Mouse (Mus musculus): ENCODE measurements around the gene Plcxd2. TPM values are rescaled to one million over a fixed set of nuclear protein-coding genes. Genes with fewer than 3 reads are reported as not detected.

Gene Plcxd2
- polyA plus RNA-seq, 1 experiment from 2014 or later, result 0.74 TPM

GRCm38 (mm10) chr16:45956390-45956950 is 53.5 kb downstream of the Plcxd2 start:
- Histone ChIP-seq H3K4me3 (no peak overlapping the region), H3K27me3 (replicated peaks) (no peaks in the 10 kb centered on the region), H3K9ac (no peak overlapping the region), H3K4me1 (replicated peaks) (0 out of 2 replicates have a peak, but pooled peaks cover 3% of the 10 kb centered on the region), H3K9me3 (replicated peaks) (no peaks in the 10 kb centered on the region), H3K36me3 (no peaks in the 10 kb centered on the region), H3K27ac (ENCODE audit: poor library complexity, severe bottlenecking) (no peak overlapping the region), H3K4me2 (no peak overlapping the region)
- 64% methylated on average over 4 of the region's 4 CpGs for WGBS
- ATAC-seq (ENCODE audit: insufficient number of reproducible peaks, low FRiP score), result no peak

- Histone ChIP-seq H3K27ac (ENCODE audit: poor library complexity, severe bottlenecking) (no peak within 1 kb of the TSS), H3K9ac (no peak within 1 kb of the TSS; the same call in 1 of the 2 replicates), H3K4me2 (no peak within 1 kb of the TSS), H3K4me1 (replicated peaks) (0 out of 2 replicates have a peak, but pooled peaks cover 3% of the 10 kb centered on the region), H3K9me3 (replicated peaks) (no peaks in the 10 kb centered on the region), H3K36me3 (no peaks in the 10 kb centered on the region), H3K27me3 (replicated peaks) (no peaks in the 10 kb centered on the region), H3K4me3 (no peak within 1 kb of the TSS)
- no peak for ATAC-seq (ENCODE audit: insufficient number of reproducible peaks, low FRiP score)
- WGBS, result 41% methylated on average over 4 of the region's 4 CpGs
Observed at GRCm38 (mm10) chr16:45953394-45953793, 56.6 kb downstream of the Plcxd2 start, which contains the start of gene Phldb2. TSS of gene Phldb2 (minus strand) at chr16:45953598.

GRCm38 (mm10) chr16:45952501-45952900 is 57.5 kb downstream of the Plcxd2 start:
- H3K27ac ChIP-seq (ENCODE audit: poor library complexity, severe bottlenecking), result no peak overlapping the region
- no peak overlapping the region for H3K9ac ChIP-seq
- H3K4me3 ChIP-seq, result no peak overlapping the region
- no peak for ATAC-seq (ENCODE audit: insufficient number of reproducible peaks, low FRiP score)
- no peaks in the 10 kb centered on the region for H3K36me3 ChIP-seq
- H3K27me3 ChIP-seq (replicated peaks), result no peaks in the 10 kb centered on the region
- H3K4me1 ChIP-seq (replicated peaks), result 0 out of 2 replicates have a peak, but pooled peaks cover 3% of the 10 kb centered on the region
- H3K9me3 ChIP-seq (replicated peaks), result no peaks in the 10 kb centered on the region
- WGBS, result 47% methylated on average over 5 of the region's 5 CpGs
- no peak overlapping the region for H3K4me2 ChIP-seq

- ATAC-seq (ENCODE audit: insufficient number of reproducible peaks, low FRiP score), result no peak
- H3K4me3 ChIP-seq, result no peak overlapping the region
- H3K9ac ChIP-seq, result no peak overlapping the region
- 0 out of 2 replicates have a peak, but pooled peaks cover 3% of the 10 kb centered on the region for H3K4me1 ChIP-seq (replicated peaks)
- WGBS, result 68% methylated on average over 2 of the region's 2 CpGs
- no peaks in the 10 kb centered on the region for H3K36me3 ChIP-seq
- H3K4me2 ChIP-seq, result no peak overlapping the region
- H3K27me3 ChIP-seq (replicated peaks), result no peaks in the 10 kb centered on the region
- no peaks in the 10 kb centered on the region for H3K9me3 ChIP-seq (replicated peaks)
- H3K27ac ChIP-seq (ENCODE audit: poor library complexity, severe bottlenecking), result no peak overlapping the region
Observed at GRCm38 (mm10) chr16:45952035-45952434, 58.0 kb downstream of the Plcxd2 start.

GRCm38 (mm10) chr16:45946335-45946734 is 63.7 kb downstream of the Plcxd2 start:
- no peak overlapping the region for H3K9ac ChIP-seq
- no peaks in the 10 kb centered on the region for H3K4me1 ChIP-seq (replicated peaks)
- WGBS, result 87% methylated on average over 2 of the region's 2 CpGs
- H3K4me2 ChIP-seq, result no peak overlapping the region
- H3K27me3 ChIP-seq (replicated peaks), result no peaks in the 10 kb centered on the region
- H3K9me3 ChIP-seq (replicated peaks), result no peaks in the 10 kb centered on the region
- H3K4me3 ChIP-seq, result no peak overlapping the region
- no peak overlapping the region for H3K27ac ChIP-seq (ENCODE audit: poor library complexity, severe bottlenecking)
- no peaks in the 10 kb centered on the region for H3K36me3 ChIP-seq
- ATAC-seq (ENCODE audit: insufficient number of reproducible peaks, low FRiP score), result no peak

- Histone ChIP-seq H3K4me2 (no peak overlapping the region), H3K27ac (ENCODE audit: poor library complexity, severe bottlenecking) (no peak overlapping the region), H3K9me3 (replicated peaks) (no peaks in the 10 kb centered on the region), H3K4me1 (replicated peaks) (no peaks in the 10 kb centered on the region), H3K4me3 (no peak overlapping the region), H3K36me3 (no peaks in the 10 kb centered on the region), H3K27me3 (replicated peaks) (no peaks in the 10 kb centered on the region), H3K9ac (no peak overlapping the region)
- 87% methylated on average over 5 of the region's 5 CpGs for WGBS
- no peak for ATAC-seq (ENCODE audit: insufficient number of reproducible peaks, low FRiP score)
Observed at GRCm38 (mm10) chr16:45945649-45946048, 64.4 kb downstream of the Plcxd2 start.

GRCm38 (mm10) chr16:45945174-45945631 is 64.8 kb downstream of the Plcxd2 start:
- H3K36me3 ChIP-seq, result no peaks in the 10 kb centered on the region
- H3K27me3 ChIP-seq (replicated peaks), result no peaks in the 10 kb centered on the region
- H3K4me3 ChIP-seq, result no peak overlapping the region
- H3K27ac ChIP-seq (ENCODE audit: poor library complexity, severe bottlenecking), result no peak overlapping the region
- no peaks in the 10 kb centered on the region for H3K4me1 ChIP-seq (replicated peaks)
- ATAC-seq (ENCODE audit: insufficient number of reproducible peaks, low FRiP score), result no peak
- no peaks in the 10 kb centered on the region for H3K9me3 ChIP-seq (replicated peaks)
- 62% methylated on average over 11 of the region's 11 CpGs for WGBS
- H3K4me2 ChIP-seq, result no peak overlapping the region
- H3K9ac ChIP-seq, result no peak overlapping the region

- no peak for ATAC-seq (ENCODE audit: insufficient number of reproducible peaks, low FRiP score)
- no peaks in the 10 kb centered on the region for H3K27me3 ChIP-seq (replicated peaks)
- H3K9ac ChIP-seq, result no peak overlapping the region
- H3K4me2 ChIP-seq, result no peak overlapping the region
- 0 out of 2 replicates have a peak, but pooled peaks cover 2% of the 10 kb centered on the region for H3K9me3 ChIP-seq (replicated peaks)
- 68% methylated on average over 8 of the region's 8 CpGs for WGBS
- no peaks in the 10 kb centered on the region for H3K36me3 ChIP-seq
- H3K4me3 ChIP-seq, result no peak overlapping the region
- no peaks in the 10 kb centered on the region for H3K4me1 ChIP-seq (replicated peaks)
- H3K27ac ChIP-seq (ENCODE audit: poor library complexity, severe bottlenecking), result no peak overlapping the region
Observed at GRCm38 (mm10) chr16:45942169-45942891, 67.7 kb downstream of the Plcxd2 start.

- no peak overlapping the region for H3K4me2 ChIP-seq
- H3K4me3 ChIP-seq, result no peak overlapping the region
- H3K4me1 ChIP-seq (replicated peaks), result no peaks in the 10 kb centered on the region
- ATAC-seq (ENCODE audit: insufficient number of reproducible peaks, low FRiP score), result no peak
- WGBS, result 72% methylated on average over 2 of the region's 2 CpGs
- H3K9ac ChIP-seq, result no peak overlapping the region
- no peak overlapping the region for H3K27ac ChIP-seq (ENCODE audit: poor library complexity, severe bottlenecking)
- no peaks in the 10 kb centered on the region for H3K36me3 ChIP-seq
- H3K9me3 ChIP-seq (replicated peaks), result 0 out of 2 replicates have a peak, but pooled peaks cover 2% of the 10 kb centered on the region
- H3K27me3 ChIP-seq (replicated peaks), result no peaks in the 10 kb centered on the region
Observed at GRCm38 (mm10) chr16:45940701-45941100, 69.3 kb downstream of the Plcxd2 start.

GRCm38 (mm10) chr16:45939436-45939835 is 70.6 kb downstream of the Plcxd2 start:
- H3K4me1 ChIP-seq (replicated peaks), result no peaks in the 10 kb centered on the region
- no peaks in the 10 kb centered on the region for H3K36me3 ChIP-seq
- no peak for ATAC-seq (ENCODE audit: insufficient number of reproducible peaks, low FRiP score)
- WGBS, result 86% methylated on average over 3 of the region's 3 CpGs
- 0 out of 2 replicates have a peak, but pooled peaks cover 2% of the 10 kb centered on the region for H3K9me3 ChIP-seq (replicated peaks)
- no peak overlapping the region for H3K4me2 ChIP-seq
- no peak overlapping the region for H3K9ac ChIP-seq
- H3K27me3 ChIP-seq (replicated peaks), result no peaks in the 10 kb centered on the region
- no peak overlapping the region for H3K27ac ChIP-seq (ENCODE audit: poor library complexity, severe bottlenecking)
- H3K4me3 ChIP-seq, result no peak overlapping the region

- no peaks in the 10 kb centered on the region for H3K36me3 ChIP-seq
- H3K9ac ChIP-seq, result no peak overlapping the region
- no peak overlapping the region for H3K4me3 ChIP-seq
- no peak overlapping the region for H3K27ac ChIP-seq (ENCODE audit: poor library complexity, severe bottlenecking)
- ATAC-seq (ENCODE audit: insufficient number of reproducible peaks, low FRiP score), result no peak
- 0 out of 2 replicates have a peak, but pooled peaks cover 3% of the 10 kb centered on the region for H3K4me1 ChIP-seq (replicated peaks)
- no peaks in the 10 kb centered on the region for H3K27me3 ChIP-seq (replicated peaks)
- no peak overlapping the region for H3K4me2 ChIP-seq
- WGBS, result 72% methylated on average over 2 of the region's 2 CpGs
- H3K9me3 ChIP-seq (replicated peaks), result 0 out of 2 replicates have a peak, but pooled peaks cover 2% of the 10 kb centered on the region
Observed at GRCm38 (mm10) chr16:45937381-45937780, 72.6 kb downstream of the Plcxd2 start.

Measured in heart, embryonic 12.5 days (tissue).